Mouse (Mus musculus): ENCODE results near the gene Iqck.

Gene Iqck

DNA sequence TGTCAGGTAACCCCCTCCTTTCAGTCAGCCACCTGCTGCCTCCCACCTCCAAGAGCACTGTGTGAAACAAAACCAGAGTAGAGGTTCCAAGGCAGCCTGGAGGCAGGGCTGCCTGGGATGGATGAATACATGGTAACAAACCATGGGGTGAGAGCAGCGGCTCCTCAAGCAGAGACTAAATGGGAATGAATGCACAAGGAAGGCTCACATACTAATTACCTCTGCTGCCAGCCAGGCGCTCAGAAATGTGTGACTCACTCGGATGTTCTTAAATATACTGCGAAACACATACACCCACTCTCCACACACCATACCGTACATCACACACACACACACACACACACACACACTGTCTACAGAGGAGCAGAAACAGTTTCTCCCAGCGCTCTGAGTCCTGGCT, 134.7 kb downstream of the Iqck start:
- DNase-seq (ENCODE audit: low spot score): no peak

- DNase-seq (ENCODE audit: low spot score): no peak
These were observed 135.9 kb downstream of the Iqck start for GRCm38 (mm10) chr7:118991341-118991884.

DNA sequence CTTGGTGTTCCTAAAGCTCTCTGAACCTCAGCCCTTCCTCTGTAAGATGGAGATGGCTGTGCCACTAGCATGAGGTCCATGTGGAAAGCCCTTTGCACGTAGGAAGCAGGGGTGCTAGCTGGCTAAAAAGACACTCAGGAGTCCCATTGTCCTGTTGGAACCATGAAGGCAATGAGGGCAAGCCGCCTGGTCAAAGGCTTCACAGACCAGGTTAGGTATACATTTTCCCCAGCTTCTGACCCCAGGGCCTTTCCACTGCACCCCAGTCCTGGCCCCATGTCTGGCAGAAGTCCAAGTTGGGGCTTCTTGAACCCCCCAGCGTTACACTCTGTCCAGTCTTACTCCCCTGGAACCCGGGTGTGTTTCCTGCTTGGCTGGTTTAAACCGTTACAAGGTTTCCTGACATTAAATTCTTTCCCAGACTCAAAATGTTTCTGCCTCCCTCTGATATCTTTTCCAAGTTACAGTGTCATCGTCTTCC, 136.6 kb downstream of the Iqck start:
- no peak for DNase-seq (ENCODE audit: low spot score)

- no peak for DNase-seq (ENCODE audit: low spot score)
These were observed 137.3 kb downstream of the Iqck start for GRCm38 (mm10) chr7:118992623-118993405.

DNA sequence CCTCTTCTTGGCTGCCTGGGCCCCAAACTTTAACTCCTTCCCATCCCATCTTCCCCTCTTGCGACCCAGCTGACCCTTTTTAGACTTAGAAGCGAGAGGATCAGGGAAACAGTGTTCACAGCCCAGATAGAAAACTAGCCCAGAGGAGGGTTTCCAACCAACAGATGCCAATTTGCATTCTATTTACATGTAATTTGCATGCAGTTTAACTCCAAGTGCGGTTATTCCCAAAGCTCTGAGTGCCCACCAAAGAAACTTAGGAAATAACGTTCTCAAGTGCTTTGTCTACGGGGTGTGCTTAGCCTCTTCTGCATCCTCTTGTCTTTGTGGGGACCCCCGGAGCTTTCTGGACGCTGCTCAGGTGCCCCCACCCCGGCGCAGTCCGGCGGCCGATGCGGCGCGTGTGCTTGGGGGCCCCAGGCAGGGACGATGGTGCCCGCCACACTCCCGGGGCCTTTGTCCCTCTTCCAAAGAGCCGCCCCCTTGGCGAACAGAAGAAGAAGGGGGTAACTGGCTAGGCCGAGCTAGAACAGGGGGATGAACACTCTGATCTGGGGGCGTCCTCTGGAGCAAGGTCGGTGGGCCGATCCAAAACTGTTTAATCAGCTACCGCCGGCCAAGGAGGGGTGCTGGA, 138.2 kb downstream of the Iqck start:
- DNase-seq (ENCODE audit: low spot score): peak; percentile 48

DNA sequence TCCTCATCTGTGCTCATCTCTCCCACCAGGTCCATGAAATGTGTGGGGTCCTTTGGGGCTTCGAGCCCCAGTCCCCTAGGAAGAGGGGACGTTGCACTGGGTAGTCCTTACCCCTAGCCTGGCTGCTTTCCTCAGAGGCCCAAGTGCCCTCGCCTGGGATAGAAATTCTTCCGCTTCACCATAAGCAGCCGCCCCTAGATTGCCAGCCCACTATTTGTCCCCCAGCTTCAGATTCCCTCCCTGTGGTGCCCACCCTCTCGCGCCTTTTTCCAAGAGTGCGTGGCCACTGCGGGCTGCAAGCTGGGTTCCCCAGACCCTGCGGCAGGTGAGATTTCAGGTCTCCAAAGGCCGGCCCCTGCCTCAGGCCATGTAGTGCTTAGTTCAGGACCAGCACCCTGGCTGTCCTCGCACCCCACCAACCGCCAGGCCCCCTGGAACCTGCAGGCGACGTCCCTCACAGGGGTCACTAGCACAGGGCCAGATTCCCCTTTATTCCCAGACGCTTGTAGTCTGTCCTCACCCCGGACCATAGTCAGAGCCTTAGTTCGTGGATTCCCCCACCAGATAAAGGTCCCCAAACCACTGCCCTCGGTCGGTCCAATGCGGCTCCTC, 138.8 kb downstream of the Iqck start:
- DNase-seq (ENCODE audit: low spot score): peak; percentile 40

GRCm38 (mm10) chr7:118995007-118995406, 139.5 kb downstream of the Iqck start, which contains the start of gene Gprc5b:
Gene Gprc5b (minus strand): TSS chr7:118995211.
- peak; percentile 86 for DNase-seq (ENCODE audit: low spot score)

DNA sequence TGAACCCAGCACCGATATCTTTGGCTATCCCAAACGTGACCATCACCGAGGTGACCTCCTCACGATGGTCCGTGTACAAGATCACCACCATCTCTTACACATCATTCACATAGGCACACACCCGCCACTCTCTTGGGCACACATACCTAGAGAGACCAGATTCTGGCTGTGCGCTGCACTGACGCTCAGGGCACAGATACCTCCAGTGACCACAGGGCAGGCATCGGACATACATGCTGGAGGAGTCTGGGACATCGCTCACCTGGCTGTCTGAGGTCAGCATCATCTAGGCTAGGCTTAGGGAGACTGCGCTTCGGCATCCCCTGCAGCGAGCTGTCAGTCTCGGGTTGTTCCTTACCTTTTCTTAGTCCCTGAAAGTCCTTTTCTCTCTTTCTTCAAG, 140.1 kb downstream of the Iqck start:
- peak; percentile 20 for DNase-seq (ENCODE audit: low spot score)

- peak; percentile 93 for DNase-seq (ENCODE audit: low spot score)
These were observed 140.7 kb downstream of the Iqck start for GRCm38 (mm10) chr7:118996137-118996837.

- no peak for DNase-seq (ENCODE audit: low spot score)
These were observed 144.3 kb downstream of the Iqck start for GRCm38 (mm10) chr7:118999857-119000256.

DNA sequence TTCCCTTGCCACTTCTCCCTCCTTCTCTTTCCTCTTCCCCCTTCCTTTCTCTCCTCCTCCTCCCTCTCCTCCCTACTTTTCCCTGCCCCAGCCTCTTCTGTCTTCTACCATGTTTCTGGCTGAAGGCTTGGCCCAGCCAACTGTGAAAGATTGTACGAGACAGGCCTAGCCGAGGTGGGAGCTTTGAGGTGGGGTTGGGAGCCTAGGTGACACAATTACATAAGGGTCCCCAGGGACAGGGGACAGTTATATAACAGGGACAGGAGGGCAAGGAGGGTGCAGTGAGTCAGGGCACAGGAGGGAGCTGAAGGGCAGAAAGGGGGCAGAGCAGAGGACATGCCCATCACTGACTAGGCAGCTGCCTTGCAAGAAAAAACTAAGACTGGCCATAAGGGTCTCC, 146.4 kb downstream of the Iqck start:
- DNase-seq (ENCODE audit: low spot score): no peak

GRCm38 (mm10) chr7:119002501-119002900, 146.9 kb downstream of the Iqck start:
- DNase-seq (ENCODE audit: low spot score): no peak

DNA sequence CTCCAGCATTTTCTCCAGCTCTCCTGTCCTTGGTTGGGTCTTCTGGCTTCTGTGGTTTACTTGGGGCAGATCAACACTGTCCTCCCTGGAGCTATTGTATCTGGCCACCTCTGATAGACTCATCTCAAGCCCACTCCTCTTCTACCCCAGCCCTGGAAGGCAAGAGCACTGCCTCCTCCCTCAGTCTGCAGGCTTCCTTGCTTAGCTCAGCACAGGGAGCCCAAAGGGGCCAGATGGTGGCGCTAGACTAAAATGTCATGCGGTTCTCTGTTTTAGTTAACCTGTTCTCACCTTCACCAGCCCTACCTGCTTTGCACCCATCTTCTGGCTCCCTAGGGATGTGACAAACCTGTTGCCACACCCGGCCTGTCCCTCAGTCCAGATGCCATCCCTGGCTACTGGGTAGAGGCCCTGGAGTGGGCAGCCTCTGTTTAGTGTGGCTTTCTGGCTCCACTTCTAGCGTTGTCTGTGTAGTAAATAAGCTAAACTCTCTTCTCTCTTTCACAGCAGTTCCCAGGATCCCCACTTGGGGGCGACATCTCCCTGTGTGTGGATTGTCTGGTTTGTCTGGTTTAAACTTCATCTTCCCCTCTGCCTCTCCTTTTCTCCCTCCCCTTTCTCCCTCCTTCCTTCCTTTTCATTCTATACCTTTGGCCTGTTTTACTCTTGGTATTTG, 155.4 kb downstream of the Iqck start:
- peak; percentile 57 for DNase-seq (ENCODE audit: low spot score)

GRCm38 (mm10) chr7:119015736-119016135, 160.2 kb downstream of the Iqck start:
- DNase-seq (ENCODE audit: low spot score): peak; percentile 66

GRCm38 (mm10) chr7:119019537-119019936, 164.0 kb downstream of the Iqck start:
- DNase-seq (ENCODE audit: low spot score): peak; percentile 88
